Mouse (Mus musculus) c-Kit-positive CD71-positive TER-119-positive erythroid progenitor cells, embryonic 14.5 days (primary cell): ENCODE data around the gene Trim69.
"Not testable (repeated sequence)": the region's sequence is repeated elsewhere in the genome, so short reads cannot be mapped to it uniquely, and the experiment has no call there.

ENCODE experiments used
- DNase-seq: peaks from one replicate; pipeline ENCODE4 v3.0.0-alpha.2; 2013; ENCODE audit warnings: low spot score

Gene Trim69

DNA sequence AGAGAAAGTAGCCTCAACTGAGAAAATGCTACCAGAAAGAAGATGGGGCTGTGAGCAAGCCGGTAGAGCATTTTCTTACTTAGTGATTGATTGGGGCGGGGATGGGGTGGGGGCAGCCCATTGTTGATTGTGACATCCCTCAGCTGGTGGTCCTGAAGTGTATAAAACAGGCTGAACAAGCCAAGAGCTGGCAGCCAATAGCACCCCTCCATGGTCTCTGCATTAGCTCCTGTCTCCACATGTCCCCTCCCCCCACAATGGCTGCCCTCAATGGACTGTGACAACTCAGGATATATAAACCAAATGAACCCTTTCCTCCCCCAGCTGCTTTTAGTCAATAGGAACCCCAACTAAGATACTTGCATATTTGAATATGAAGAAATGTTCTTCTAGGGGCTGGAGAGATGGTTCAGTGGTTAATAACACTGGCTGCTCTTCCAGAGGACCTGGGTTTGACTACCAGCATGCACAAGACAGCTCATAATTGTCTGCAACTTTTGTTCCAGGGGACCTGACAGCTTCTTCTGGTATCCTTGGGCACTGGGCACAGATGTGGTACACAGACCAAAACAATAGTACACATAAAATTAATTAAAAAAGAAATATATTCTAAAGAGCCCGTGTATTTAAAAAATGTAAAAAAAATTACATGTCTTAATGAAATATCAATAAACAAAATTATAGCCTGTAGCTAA lies 50.2 kb downstream of the Trim69 start:
- no peak for DNase-seq

GRCm38 (mm10) chr2:122217075-122217474 lies 56.6 kb downstream of the Trim69 start:
- not testable (repeated sequence) for DNase-seq

DNA sequence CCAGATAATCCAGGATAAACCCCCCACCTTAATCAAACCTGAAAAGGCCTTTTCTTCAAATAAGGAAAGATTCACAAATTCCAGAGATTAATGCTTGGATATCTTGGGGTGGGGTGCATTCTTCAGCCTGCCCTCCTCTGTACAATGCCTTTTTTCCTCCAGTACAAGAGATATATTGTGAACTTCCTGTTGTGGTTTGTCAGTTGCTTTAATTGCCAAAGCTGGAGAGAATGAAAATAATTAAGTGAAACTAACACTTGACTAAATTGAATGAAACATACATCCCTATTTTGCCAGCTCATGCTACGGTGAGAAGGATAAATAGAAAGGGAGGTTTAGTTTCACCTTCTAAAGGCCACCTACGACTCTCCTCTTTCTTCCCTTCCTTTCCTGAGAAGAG lies 57.7 kb downstream of the Trim69 start:
- DNase-seq: no peak

GRCm38 (mm10) chr2:122221378-122221777 lies 60.9 kb downstream of the Trim69 start:
- no peak for DNase-seq

- DNase-seq: no peak
These were observed 61.3 kb downstream of the Trim69 start for GRCm38 (mm10) chr2:122221798-122222197.

DNA sequence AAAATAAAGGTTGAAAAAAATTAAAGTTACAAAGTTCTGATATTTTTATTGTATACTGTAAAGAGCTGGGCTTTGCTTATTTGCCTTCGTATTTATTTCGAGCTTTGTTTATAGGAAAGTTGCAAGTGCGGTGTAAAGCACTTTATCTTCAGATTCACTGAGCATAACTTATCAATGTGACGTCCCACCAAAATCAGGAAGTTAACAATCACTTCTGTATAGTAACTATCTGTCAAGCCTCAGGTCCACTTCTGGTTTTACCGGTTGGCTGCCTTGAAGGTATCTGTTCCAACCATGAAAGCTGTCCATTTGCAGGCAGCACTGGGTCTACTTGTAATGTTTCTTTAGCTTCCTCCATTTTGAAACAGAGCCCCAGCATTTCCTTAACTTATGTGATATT lies 61.8 kb downstream of the Trim69 start:
- no peak for DNase-seq

GRCm38 (mm10) chr2:122223654-122224053 lies 63.2 kb downstream of the Trim69 start:
- no peak for DNase-seq
